Mouse (Mus musculus) stomach, embryonic 14.5 days (tissue): ENCODE measurements around the gene Olfr1290. TPM values are rescaled to one million over a fixed set of nuclear protein-coding genes. Genes with fewer than 3 reads are reported as not detected.

Source experiments
- ATAC-seq: fragments of 200-750 bp; cut with Nextera tagmentation; 2 replicates; pipeline ENCODE4 v1.8.0; 2017; ENCODE audit warnings: low read depth, moderate TSS enrichment; ENCODE audit not compliant: insufficient number of reproducible peaks, insufficient read depth, low FRiP score
- H3K27ac ChIP-seq: fragments of 300-500 bp; sonication (generic); 2 replicates; pipeline ENCODE4 v1.5.1; 2014; ENCODE audit warnings: mild to moderate bottlenecking, low read length, moderate library complexity, mixed read lengths
- H3K27me3 ChIP-seq: fragments of 300-500 bp; sonication (generic); 2 replicates; pipeline ENCODE4 v1.6.1; 2014; ENCODE audit warnings: low read length, control low read depth, mixed read lengths; ENCODE audit not compliant: control insufficient read depth, insufficient read depth
- H3K36me3 ChIP-seq: fragments of 300-500 bp; sonication (generic); 2 replicates; pipeline ENCODE4 v1.6.1; 2014; ENCODE audit warnings: mild to moderate bottlenecking, control low read depth, low read length, moderate library complexity, mixed read lengths; ENCODE audit not compliant: control insufficient read depth, insufficient read depth
- H3K4me1 ChIP-seq: fragments of 300-500 bp; sonication (generic); 2 replicates; pipeline ENCODE4 v1.6.1; 2014; ENCODE audit warnings: low read length, control low read depth, mixed read lengths; ENCODE audit not compliant: control insufficient read depth, insufficient read depth
- H3K4me2 ChIP-seq: fragments of 300-500 bp; sonication (generic); replicated peaks from 2 replicates; pipeline ENCODE4 v1.6.1; 2014; ENCODE audit warnings: low read depth, low read length, control low read depth
- H3K4me3 ChIP-seq: fragments of 300-500 bp; sonication (generic); 2 replicates; pipeline ENCODE4 v1.5.1; 2014; ENCODE audit warnings: low read depth, low read length, control low read depth
- H3K9ac ChIP-seq: fragments of 300-500 bp; sonication (generic); replicated peaks from 2 replicates; pipeline ENCODE4 v1.6.1; 2014; ENCODE audit warnings: low read depth, mild to moderate bottlenecking, control low read depth, low read length, moderate library complexity, mixed read lengths
- H3K9me3 ChIP-seq: fragments of 300-500 bp; sonication (generic); 2 replicates; pipeline ENCODE4 v1.6.1; 2016; ENCODE audit warnings: low read depth, low read length, control low read depth; ENCODE audit not compliant: control insufficient read depth
- WGBS: fragments of 180-500 bp; shearing (Covaris S2); extraction: QIAGEN DNeasy Blood & Tissue Kit; methylation state at CpG from one replicate; pipeline ENCODE4 v1.1.7; 2014; 5-methylcytosine and 5-hydroxymethylcytosine counted together
- polyA plus RNA-seq: library from polyadenylated mRNA; unstranded; fragments of >200 nt; fragmentation: Nextera tagmentation; extraction: Ambion mirVana; gene quantifications from 2 replicates; pipeline ENCODE4 v1.2.1, GENCODE M21; 2014

The Olfr1290 gene
- not detected in 2 replicates for polyA plus RNA-seq

DNA sequence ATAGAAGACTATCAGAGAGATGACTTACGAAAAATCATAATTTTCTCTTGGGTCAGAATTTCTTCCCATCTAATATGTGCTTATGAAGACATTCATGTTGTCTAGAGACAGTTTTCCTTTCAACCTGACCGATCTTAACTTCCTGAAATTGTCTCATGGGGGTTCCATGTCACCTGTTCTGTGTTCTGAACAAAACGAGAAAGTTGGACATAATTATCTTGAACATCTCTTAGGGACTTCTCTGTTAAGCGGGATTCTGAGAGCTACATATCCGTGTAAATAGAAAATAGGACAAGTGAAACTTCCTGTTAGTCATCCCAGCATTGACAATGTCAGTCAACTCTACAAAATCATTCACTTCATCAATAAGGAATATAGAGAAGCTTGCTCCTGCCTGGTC is at the start of gene Olfr1290:
Olfr1290 (minus strand) TSS at position 101 of the 400 bp plus-strand sequence.
- Histone ChIP-seq H3K9me3 (no peaks in the 10 kb centered on the region), H3K4me1 (no peaks in the 10 kb centered on the region), H3K36me3 (no peaks in the 10 kb centered on the region), H3K4me3 (no peak within 1 kb of the TSS), H3K27ac (no peak within 1 kb of the TSS), H3K9ac (no peak within 1 kb of the TSS), H3K4me2 (no peak within 1 kb of the TSS), H3K27me3 (no peaks in the 10 kb centered on the region)
- 77% methylated on average over 5 of the region's 5 CpGs for WGBS
- ATAC-seq: no peak

DNA sequence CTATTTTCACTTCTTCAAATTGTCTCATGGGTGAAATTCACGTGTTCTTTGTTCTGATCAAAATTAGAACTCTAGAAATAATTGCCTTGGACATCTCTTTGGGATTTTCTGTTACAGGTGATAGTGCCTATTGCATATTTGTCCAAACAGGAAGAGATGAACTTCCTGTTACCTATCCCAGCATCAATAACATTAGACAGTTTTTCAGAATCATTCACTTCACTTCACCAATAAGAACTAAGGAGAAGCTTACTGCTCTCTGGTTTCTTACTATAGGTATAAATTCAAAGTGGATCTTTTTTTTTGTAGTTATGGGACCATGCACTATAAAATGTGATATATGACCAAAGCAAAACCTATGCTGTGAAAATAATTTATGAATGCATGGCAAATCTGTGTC is 46.6 kb upstream of the Olfr1290 start, which contains the start of gene Olfr1294:
Olfr1294 (minus strand) TSS at position 101 of the 400 bp plus-strand sequence.
- ATAC-seq: no peak
- no peaks in the 10 kb centered on the region for H3K9me3 ChIP-seq
- no peak within 1 kb of the TSS for H3K4me2 ChIP-seq
- H3K36me3 ChIP-seq: no peaks in the 10 kb centered on the region
- no peaks in the 10 kb centered on the region for H3K27me3 ChIP-seq
- H3K27ac ChIP-seq: no peak within 1 kb of the TSS
- no peak within 1 kb of the TSS for H3K4me3 ChIP-seq
- 40% methylated on average over 1 of the region's 1 CpGs for WGBS
- H3K9ac ChIP-seq: no peak within 1 kb of the TSS
- H3K4me1 ChIP-seq: no peaks in the 10 kb centered on the region

DNA sequence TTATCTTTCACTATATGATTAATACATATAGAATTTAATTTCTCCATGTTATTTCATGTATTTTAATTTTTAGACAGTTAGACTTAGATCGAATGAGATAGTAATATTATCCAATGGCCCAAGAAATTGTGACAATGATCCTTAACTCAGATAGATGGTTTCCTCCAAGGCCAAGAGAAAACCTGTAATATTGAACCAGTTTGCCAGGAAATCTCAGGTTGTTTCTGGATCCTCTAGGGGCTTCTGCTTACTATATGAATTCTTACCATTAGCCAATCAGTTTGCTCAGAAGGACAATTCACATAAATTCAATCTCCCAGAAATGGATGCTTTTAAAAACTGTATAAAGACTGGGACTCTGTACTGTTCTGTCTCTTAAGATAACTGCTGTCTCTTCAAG is 31.3 kb upstream of the Olfr1290 start, which contains the start of gene Olfr1293-ps:
Olfr1293-ps (plus strand) TSS at position 301 of the 400 bp plus-strand sequence.
- WGBS: 87% methylated on average over 1 of the region's 1 CpGs
- Histone ChIP-seq H3K36me3 (no peaks in the 10 kb centered on the region), H3K27me3 (no peaks in the 10 kb centered on the region), H3K4me3 (no peak within 1 kb of the TSS), H3K27ac (no peak within 1 kb of the TSS), H3K9me3 (no peaks in the 10 kb centered on the region), H3K4me2 (no peak within 1 kb of the TSS), H3K9ac (no peak within 1 kb of the TSS), H3K4me1 (no peaks in the 10 kb centered on the region)
- no peak for ATAC-seq

DNA sequence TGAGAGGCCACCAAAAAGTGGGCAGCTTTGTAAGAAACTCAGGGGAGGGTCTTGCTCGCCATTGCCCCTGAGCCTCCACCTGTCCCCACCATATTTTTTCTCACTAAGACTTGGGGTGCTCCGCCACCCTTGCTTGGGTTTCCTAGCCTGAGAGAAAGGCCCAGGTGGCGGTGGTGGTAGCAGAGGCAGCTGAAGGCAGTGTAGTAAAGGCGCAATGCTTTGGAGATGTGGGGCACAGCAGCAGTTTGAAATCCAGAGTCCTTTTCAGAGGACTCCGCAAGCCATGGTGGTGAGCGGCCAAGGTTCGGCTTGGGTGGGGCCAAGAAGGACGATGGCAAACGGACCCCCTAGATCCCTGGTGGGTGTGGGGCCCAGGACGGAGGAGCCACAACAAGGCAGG is 23.8 kb upstream of the Olfr1290 start:
- ATAC-seq: 0 out of 2 replicates have a peak, but pooled peaks have one; percentile 49
- 88% methylated on average over 10 of the region's 10 CpGs for WGBS

DNA sequence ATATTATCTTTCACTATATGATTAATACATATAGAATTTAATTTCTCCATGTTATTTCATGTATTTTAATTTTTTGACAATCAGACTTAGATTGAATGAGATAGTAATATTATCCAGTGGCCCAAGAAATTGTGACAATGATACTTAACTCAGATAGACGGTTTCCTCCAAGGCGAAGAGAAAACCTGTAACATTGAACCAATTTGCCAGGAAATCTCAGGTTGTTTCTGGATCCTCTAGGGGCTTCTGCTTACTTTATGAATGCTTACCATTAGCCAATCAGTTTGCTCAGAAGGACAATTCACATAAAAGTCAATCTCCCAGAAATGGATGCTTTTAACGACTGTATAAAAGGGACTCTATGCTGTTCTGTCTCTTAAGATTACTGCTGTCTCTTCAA is 3.3 kb upstream of the Olfr1290 start, which contains the start of gene Olfr1291-ps1:
Olfr1291-ps1 (plus strand) TSS at position 301 of the 400 bp plus-strand sequence.
- no peak within 1 kb of the TSS for H3K27ac ChIP-seq
- H3K9ac ChIP-seq: no peak within 1 kb of the TSS
- no peaks in the 10 kb centered on the region for H3K9me3 ChIP-seq
- 89% methylated on average over 3 of the region's 3 CpGs for WGBS
- no peak within 1 kb of the TSS for H3K4me2 ChIP-seq
- no peaks in the 10 kb centered on the region for H3K36me3 ChIP-seq
- no peaks in the 10 kb centered on the region for H3K27me3 ChIP-seq
- ATAC-seq: no peak
- no peaks in the 10 kb centered on the region for H3K4me1 ChIP-seq
- no peak within 1 kb of the TSS for H3K4me3 ChIP-seq

More for the DNA sequence above, 23.8 kb upstream of the Olfr1290 start:
- Histone ChIP-seq H3K36me3 (no peaks in the 10 kb centered on the region), H3K4me2 (no peak overlapping the region), H3K27ac (no peak overlapping the region), H3K4me1 (no peaks in the 10 kb centered on the region), H3K9ac (no peak overlapping the region), H3K27me3 (no peaks in the 10 kb centered on the region), H3K9me3 (no peaks in the 10 kb centered on the region), H3K4me3 (no peak overlapping the region)

DNA sequence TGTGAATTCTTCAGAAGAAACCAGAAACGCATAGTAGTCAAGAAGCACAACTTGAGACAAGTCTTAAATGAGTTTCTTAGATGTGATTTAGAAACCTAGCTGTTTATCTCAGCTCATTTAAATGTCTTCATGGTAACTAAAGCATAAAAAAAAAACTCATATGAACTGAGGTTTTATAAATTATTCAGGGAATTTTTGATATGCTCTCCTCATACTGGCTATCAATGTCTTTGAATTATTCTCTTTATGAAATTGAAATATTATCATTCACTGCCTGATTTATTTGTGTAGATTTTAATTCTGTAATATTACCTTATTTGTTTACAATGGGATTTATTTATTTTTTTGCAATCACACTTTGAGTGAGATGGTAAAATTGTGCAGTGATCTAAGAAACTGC is 13.1 kb downstream of the Olfr1290 start, which contains the start of gene Olfr1289:
Olfr1289 (plus strand) TSS at position 301 of the 400 bp plus-strand sequence.
- Histone ChIP-seq H3K27me3 (no peaks in the 10 kb centered on the region), H3K27ac (no peak within 1 kb of the TSS), H3K9me3 (no peaks in the 10 kb centered on the region), H3K4me3 (no peak within 1 kb of the TSS), H3K9ac (no peak within 1 kb of the TSS), H3K36me3 (no peaks in the 10 kb centered on the region), H3K4me2 (no peak within 1 kb of the TSS), H3K4me1 (no peaks in the 10 kb centered on the region)
- WGBS: 64% methylated on average over 1 of the region's 1 CpGs
- no peak for ATAC-seq

DNA sequence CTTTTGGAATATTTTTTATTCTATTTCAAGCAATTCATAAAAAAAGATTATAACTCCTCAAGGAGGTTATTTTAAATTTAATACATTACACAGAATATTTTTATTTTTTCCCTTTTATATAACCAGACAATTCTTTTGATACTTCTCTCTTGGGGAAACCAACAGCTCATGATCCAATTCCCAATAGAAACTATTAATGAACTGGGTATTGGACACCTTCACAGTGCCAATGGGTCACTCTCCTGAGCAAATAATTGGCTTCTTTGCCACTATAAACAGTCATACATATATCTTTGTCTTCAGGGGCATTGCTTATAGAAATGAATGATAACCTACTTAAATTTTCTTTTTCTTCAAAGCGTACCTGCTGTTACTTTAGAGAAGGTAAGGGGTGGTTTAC is 19.8 kb downstream of the Olfr1290 start, which contains the start of gene Olfr1288:
Olfr1288 (plus strand) TSS at position 301 of the 400 bp plus-strand sequence.
- Histone ChIP-seq H3K4me2 (no peak within 1 kb of the TSS), H3K9ac (no peak within 1 kb of the TSS), H3K27ac (no peak within 1 kb of the TSS), H3K36me3 (no peaks in the 10 kb centered on the region), H3K9me3 (no peaks in the 10 kb centered on the region), H3K4me1 (no peaks in the 10 kb centered on the region), H3K4me3 (no peak within 1 kb of the TSS), H3K27me3 (no peaks in the 10 kb centered on the region)
- ATAC-seq: no peak
- 93% methylated on average over 1 of the region's 1 CpGs for WGBS

DNA sequence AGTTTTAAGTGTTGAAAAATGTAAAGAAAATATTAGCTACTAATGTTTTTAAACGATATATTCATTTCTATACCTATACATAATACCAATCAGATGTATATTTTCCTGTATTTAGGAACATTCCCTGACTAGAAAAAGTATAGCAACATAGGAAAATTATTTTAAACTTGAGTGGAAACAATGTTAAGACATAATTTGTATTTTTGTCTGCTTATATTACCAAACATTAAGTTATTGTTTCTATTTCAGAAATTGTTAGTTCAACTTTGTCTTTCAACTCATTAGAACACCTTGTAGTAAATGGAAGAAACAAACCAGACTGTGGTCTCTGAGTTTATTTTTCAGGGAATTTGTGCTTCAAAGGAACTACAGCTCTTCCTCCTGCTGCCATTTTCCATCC is 44.8 kb downstream of the Olfr1290 start, which contains the start of gene Olfr1287:
Olfr1287 (plus strand) TSS at position 301 of the 400 bp plus-strand sequence.
- Histone ChIP-seq H3K4me1 (no peaks in the 10 kb centered on the region), H3K4me2 (no peak within 1 kb of the TSS), H3K9me3 (no peaks in the 10 kb centered on the region), H3K9ac (no peak within 1 kb of the TSS), H3K27ac (no peak within 1 kb of the TSS), H3K27me3 (no peaks in the 10 kb centered on the region), H3K36me3 (no peaks in the 10 kb centered on the region), H3K4me3 (no peak within 1 kb of the TSS)
- WGBS: 69% methylated on average over 1 of the region's 1 CpGs
- ATAC-seq: no peak
